Mouse (Mus musculus): Measurements from ENCODE around the gene Ctrl. TPM values are rescaled to one million over a fixed set of nuclear protein-coding genes. Genes with fewer than 3 reads are reported as not detected.

The Ctrl gene
- polyA plus RNA-seq, 1 experiment from 2014 or later, result 1.9 TPM

GRCm38 (mm10) chr8:105961101-105961500 lies 27.4 kb upstream of the Ctrl start:
- no peak overlapping the region for H3K27ac ChIP-seq (replicated peaks)
- peaks cover 10% of the 10 kb centered on the region; the same call in 1 of the 2 replicates for H3K27me3 ChIP-seq (replicated peaks; ENCODE audit: low read depth, poor library complexity, severe bottlenecking)
- DNase-seq (ENCODE audit: low spot score), result no peak
- peaks cover 31% of the 10 kb centered on the region for H3K4me1 ChIP-seq
- peaks cover 47% of the 10 kb centered on the region for H3K36me3 ChIP-seq (replicated peaks)
- WGBS, result 77% methylated on average over 14 of the region's 14 CpGs
- H3K4me3 ChIP-seq, result no peak overlapping the region
- H3K9me3 ChIP-seq, result no peaks in the 10 kb centered on the region

GRCm38 (mm10) chr8:105959350-105959749 lies 25.7 kb upstream of the Ctrl start:
- Histone ChIP-seq H3K27me3 (replicated peaks; ENCODE audit: low read depth, poor library complexity, severe bottlenecking) (peaks cover 2% of the 10 kb centered on the region; the same call in 1 of the 2 replicates), H3K36me3 (replicated peaks) (peaks cover 64% of the 10 kb centered on the region), H3K4me3 (no peak overlapping the region), H3K9me3 (no peaks in the 10 kb centered on the region), H3K4me1 (peaks cover 15% of the 10 kb centered on the region), H3K27ac (replicated peaks) (no peak overlapping the region)
- 90% methylated on average over 7 of the region's 7 CpGs for WGBS
- DNase-seq (ENCODE audit: low spot score), result no peak

DNA sequence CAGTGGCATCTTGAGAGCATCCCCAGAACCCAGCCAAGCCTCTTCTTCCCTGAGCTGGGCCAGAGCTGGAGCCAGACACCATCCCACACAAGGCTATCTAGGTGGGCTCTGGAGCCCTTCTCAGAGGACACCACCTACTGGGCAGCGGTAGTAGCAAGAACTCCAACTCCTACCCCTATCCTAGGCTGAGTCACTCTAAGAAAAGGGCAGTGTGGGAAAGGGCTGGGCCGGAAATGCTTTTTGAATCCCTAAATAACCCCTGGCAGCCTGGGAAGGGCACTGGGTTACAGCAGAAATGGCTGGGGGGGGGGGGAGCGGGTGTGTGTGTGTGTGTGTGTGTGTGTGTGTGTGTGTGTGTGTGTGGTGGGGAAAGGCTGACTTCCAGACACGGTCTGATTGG lies 24.2 kb upstream of the Ctrl start:
- no peaks in the 10 kb centered on the region for H3K27me3 ChIP-seq (replicated peaks; ENCODE audit: low read depth, poor library complexity, severe bottlenecking)
- peaks cover 6% of the 10 kb centered on the region; the same call in 1 of the 2 replicates for H3K4me1 ChIP-seq
- no peaks in the 10 kb centered on the region for H3K9me3 ChIP-seq
- no peak for DNase-seq (ENCODE audit: low spot score)
- H3K27ac ChIP-seq (replicated peaks), result no peak overlapping the region
- H3K4me3 ChIP-seq, result no peak overlapping the region
- H3K36me3 ChIP-seq (replicated peaks), result peaks cover 80% of the 10 kb centered on the region
- 63% methylated on average over 3 of the region's 4 CpGs for WGBS

GRCm38 (mm10) chr8:105956556-105956955 lies 22.9 kb upstream of the Ctrl start:
- 89% methylated on average over 4 of the region's 4 CpGs for WGBS
- Histone ChIP-seq H3K36me3 (replicated peaks) (peaks cover 85% of the 10 kb centered on the region), H3K4me1 (peaks cover 4% of the 10 kb centered on the region), H3K9me3 (no peaks in the 10 kb centered on the region), H3K27ac (replicated peaks) (no peak overlapping the region), H3K4me3 (no peak overlapping the region), H3K27me3 (replicated peaks; ENCODE audit: low read depth, poor library complexity, severe bottlenecking) (no peaks in the 10 kb centered on the region)
- DNase-seq (ENCODE audit: low spot score), result no peak

DNA sequence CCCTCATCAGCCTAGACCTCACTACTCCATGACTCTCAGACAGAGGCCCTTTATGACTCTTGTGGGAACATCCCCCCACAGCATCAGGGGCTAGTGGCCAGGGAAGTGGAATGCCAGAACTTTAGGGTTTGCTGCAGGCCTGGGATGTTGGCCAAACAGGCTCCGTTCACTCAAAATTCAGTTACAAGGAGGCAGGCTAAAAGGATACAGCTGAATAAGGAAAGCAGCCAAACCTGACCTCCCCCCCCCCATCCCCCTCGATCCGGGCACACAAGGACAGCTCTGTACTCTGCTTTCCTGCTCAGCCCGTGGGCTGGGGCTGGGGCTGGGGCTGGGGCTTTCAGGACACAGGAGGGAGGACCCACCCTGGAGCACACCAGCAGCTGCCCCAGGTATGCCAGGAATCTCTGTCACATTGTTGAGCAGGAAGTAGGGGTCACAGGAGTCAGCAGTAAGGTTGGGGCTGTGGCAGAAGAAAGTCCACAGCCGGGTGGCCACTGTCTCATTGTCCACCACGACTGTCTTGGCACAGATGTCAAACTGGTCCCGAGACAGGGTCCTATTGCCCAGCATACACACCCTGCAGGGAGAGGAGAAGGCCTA lies 17.5 kb upstream of the Ctrl start:
- Histone ChIP-seq H3K27ac (replicated peaks) (peak overlapping the region; percentile 61; the same call in 1 of the 2 replicates), H3K4me3 (no peak overlapping the region), H3K36me3 (replicated peaks) (peaks cover 96% of the 10 kb centered on the region), H3K27me3 (replicated peaks; ENCODE audit: low read depth, poor library complexity, severe bottlenecking) (no peaks in the 10 kb centered on the region), H3K9me3 (no peaks in the 10 kb centered on the region), H3K4me1 (peaks cover 13% of the 10 kb centered on the region)
- peak; percentile 62 for DNase-seq (ENCODE audit: low spot score)
- 23% methylated on average over 7 of the region's 7 CpGs for WGBS

GRCm38 (mm10) chr8:105949350-105949749 lies 15.7 kb upstream of the Ctrl start:
- Histone ChIP-seq H3K4me1 (peaks cover 13% of the 10 kb centered on the region), H3K27me3 (replicated peaks; ENCODE audit: low read depth, poor library complexity, severe bottlenecking) (no peaks in the 10 kb centered on the region), H3K27ac (replicated peaks) (no peak overlapping the region), H3K36me3 (replicated peaks) (peaks cover 96% of the 10 kb centered on the region), H3K4me3 (no peak overlapping the region), H3K9me3 (no peaks in the 10 kb centered on the region)
- no peak for DNase-seq (ENCODE audit: low spot score)
- WGBS, result 91% methylated on average over 10 of the region's 10 CpGs

DNA sequence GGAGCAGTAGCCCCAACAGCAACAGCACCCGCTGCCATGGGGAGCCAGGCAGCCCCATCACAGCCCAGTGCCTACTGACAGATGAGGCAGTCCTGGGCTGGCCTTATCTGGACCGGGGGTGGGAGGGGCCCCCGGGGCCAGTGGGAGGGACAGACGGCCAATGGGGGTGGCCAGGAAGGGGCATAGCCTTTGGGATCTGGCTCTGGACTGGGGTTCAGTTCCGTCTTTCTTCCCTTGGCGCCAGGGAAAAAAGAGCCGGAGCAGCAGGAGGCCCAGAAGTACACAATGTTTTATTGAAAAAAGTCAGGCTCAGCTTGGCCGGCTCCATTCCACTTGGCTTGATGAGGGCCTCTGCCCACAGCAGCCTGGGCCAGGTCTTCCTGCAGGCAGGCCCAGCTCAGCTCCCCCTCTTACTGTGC lies 9.7 kb upstream of the Ctrl start, which contains the start of gene Lcat:
Gene Lcat, minus strand, starts transcription at position 62 of the 419 bp plus-strand sequence.
- peaks cover 87% of the 10 kb centered on the region for H3K36me3 ChIP-seq (replicated peaks)
- H3K27ac ChIP-seq (replicated peaks), result no peak within 1 kb of the TSS
- WGBS, result 84% methylated on average over 8 of the region's 8 CpGs
- H3K4me1 ChIP-seq, result peaks cover 5% of the 10 kb centered on the region
- no peaks in the 10 kb centered on the region for H3K27me3 ChIP-seq (replicated peaks; ENCODE audit: low read depth, poor library complexity, severe bottlenecking)
- DNase-seq (ENCODE audit: low spot score), result no peak
- no peak within 1 kb of the TSS for H3K4me3 ChIP-seq
- no peaks in the 10 kb centered on the region for H3K9me3 ChIP-seq

- no peak for DNase-seq (ENCODE audit: low spot score)
- H3K9me3 ChIP-seq, result no peaks in the 10 kb centered on the region
- H3K36me3 ChIP-seq (replicated peaks), result peaks cover 79% of the 10 kb centered on the region
- no peak overlapping the region for H3K4me3 ChIP-seq
- H3K4me1 ChIP-seq, result peaks cover 13% of the 10 kb centered on the region
- H3K27me3 ChIP-seq (replicated peaks; ENCODE audit: low read depth, poor library complexity, severe bottlenecking), result no peaks in the 10 kb centered on the region
- no peak overlapping the region for H3K27ac ChIP-seq (replicated peaks)
- WGBS, result 96% methylated on average over 5 of the region's 5 CpGs
Observed at GRCm38 (mm10) chr8:105942542-105942941, 8.9 kb upstream of the Ctrl start.

GRCm38 (mm10) chr8:105942026-105942425 lies 8.4 kb upstream of the Ctrl start:
- H3K27ac ChIP-seq (replicated peaks), result no peak overlapping the region
- H3K9me3 ChIP-seq, result no peaks in the 10 kb centered on the region
- no peaks in the 10 kb centered on the region for H3K27me3 ChIP-seq (replicated peaks; ENCODE audit: low read depth, poor library complexity, severe bottlenecking)
- peaks cover 74% of the 10 kb centered on the region for H3K36me3 ChIP-seq (replicated peaks)
- WGBS, result 95% methylated on average over 11 of the region's 11 CpGs
- peaks cover 13% of the 10 kb centered on the region for H3K4me1 ChIP-seq
- no peak overlapping the region for H3K4me3 ChIP-seq
- no peak for DNase-seq (ENCODE audit: low spot score)

DNA sequence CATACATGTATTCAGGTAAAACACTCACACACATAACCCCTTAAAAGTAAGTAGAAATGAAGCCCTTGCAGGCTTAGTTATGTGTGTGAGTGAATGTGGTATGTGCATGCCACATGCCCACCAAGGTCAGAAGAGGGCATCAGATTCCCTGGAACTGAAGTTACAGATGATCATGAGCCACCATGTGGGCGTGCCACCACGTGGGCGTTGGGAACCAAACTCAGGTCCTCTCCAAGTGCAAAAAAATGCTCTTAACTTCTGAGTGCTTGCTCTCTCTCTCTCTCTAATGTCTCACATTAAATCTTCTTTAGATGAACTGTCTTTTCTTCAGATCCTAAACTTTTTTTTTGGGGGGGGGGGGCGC lies 4.6 kb upstream of the Ctrl start, which contains the start of gene Psmb10:
Gene Psmb10, minus strand, starts transcription at position 139 of the 364 bp plus-strand sequence.
- Histone ChIP-seq H3K4me1 (peaks cover 23% of the 10 kb centered on the region), H3K9me3 (no peaks in the 10 kb centered on the region), H3K27ac (replicated peaks) (peak within 1 kb of the TSS; percentile 86), H3K36me3 (replicated peaks) (peaks cover 42% of the 10 kb centered on the region), H3K27me3 (replicated peaks; ENCODE audit: low read depth, poor library complexity, severe bottlenecking) (no peaks in the 10 kb centered on the region), H3K4me3 (peak within 1 kb of the TSS; percentile 68)
- 36% methylated on average over 4 of the region's 4 CpGs for WGBS
- DNase-seq (ENCODE audit: low spot score), result no peak

DNA sequence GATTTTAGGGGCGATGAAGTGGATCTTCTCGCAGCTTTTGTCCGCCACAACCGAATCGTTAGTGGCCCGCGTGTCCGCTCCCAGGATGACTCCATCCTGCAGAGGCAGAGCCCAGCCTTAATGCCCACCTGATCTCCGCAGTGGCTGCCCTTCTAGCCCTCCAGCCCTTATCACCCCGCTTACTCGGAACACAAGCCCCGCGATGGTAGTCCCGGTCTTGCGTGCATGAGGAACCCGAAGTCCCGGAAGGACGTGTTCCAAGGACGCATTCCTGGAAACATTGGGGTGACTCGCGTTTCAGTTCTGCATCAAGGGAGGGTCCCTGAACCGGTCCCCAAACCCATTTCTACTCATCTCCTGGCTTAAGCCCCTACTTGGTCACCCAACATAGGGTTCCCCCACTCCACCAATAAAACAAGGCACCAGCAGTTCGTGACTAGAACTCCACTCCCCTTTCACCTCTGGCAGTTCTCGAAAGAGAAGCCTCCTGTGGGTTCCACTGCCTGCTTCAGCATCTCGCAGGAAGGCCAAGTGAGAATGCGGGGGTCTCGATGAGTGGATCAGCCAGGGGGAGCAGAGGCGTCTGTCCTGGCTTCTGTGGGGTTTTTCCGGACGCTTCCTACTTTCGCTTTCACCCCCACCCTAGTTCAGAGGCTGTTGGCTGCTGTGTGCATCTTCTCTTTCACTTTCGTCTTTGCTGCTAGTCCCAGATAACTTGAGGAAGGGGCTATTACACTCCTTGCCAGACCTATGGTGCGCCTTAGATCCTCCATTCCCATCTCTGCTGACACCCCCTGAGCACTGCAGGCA lies 4.0 kb upstream of the Ctrl start:
- H3K4me3 ChIP-seq, result peak overlapping the region; percentile 68
- WGBS, result 2% methylated on average over 33 of the region's 33 CpGs
- peaks cover 40% of the 10 kb centered on the region for H3K36me3 ChIP-seq (replicated peaks)
- no peaks in the 10 kb centered on the region for H3K27me3 ChIP-seq (replicated peaks; ENCODE audit: low read depth, poor library complexity, severe bottlenecking)
- H3K9me3 ChIP-seq, result no peaks in the 10 kb centered on the region
- H3K4me1 ChIP-seq, result peaks cover 23% of the 10 kb centered on the region
- peak overlapping the region; percentile 86 for H3K27ac ChIP-seq (replicated peaks)
- DNase-seq (ENCODE audit: low spot score), result peak; percentile 43

- Histone ChIP-seq H3K27me3 (replicated peaks; ENCODE audit: low read depth, poor library complexity, severe bottlenecking) (no peaks in the 10 kb centered on the region), H3K9me3 (no peaks in the 10 kb centered on the region), H3K4me1 (peaks cover 23% of the 10 kb centered on the region), H3K36me3 (replicated peaks) (peaks cover 40% of the 10 kb centered on the region), H3K4me3 (peak overlapping the region; percentile 68), H3K27ac (replicated peaks) (peak overlapping the region; percentile 86)
- peak; percentile 93 for DNase-seq (ENCODE audit: low spot score)
- WGBS, result under 1% methylated on average over 30 of the region's 30 CpGs
Observed at GRCm38 (mm10) chr8:105936866-105937475, 3.3 kb upstream of the Ctrl start.
